Mouse (Mus musculus): Measurements from ENCODE around the gene Copb1.

GRCm38 (mm10) chr7:114193284-114194067, 61.0 kb downstream of the Copb1 start:
- TF ChIP-seq POLR2A (IDR thresholded peaks at IDR 0.05; ENCODE audit: insufficient read depth, low read depth, low read length) (no peak), CTCF (IDR thresholded peaks at IDR 0.05) (no peak), EP300 (IDR thresholded peaks at IDR 0.05; ENCODE audit: insufficient read depth, low read depth, low read length) (no peak)

Data from heart, adult 2 months (tissue).